Mouse (Mus musculus): ENCODE measurements around the gene Rtel1. TPM values are rescaled to one million over a fixed set of nuclear protein-coding genes. Genes with fewer than 3 reads are reported as not detected.

Gene Rtel1
- polyA plus RNA-seq, 1 experiment from 2014 or later = 10.4 TPM

GRCm38 (mm10) chr2:181390136-181390870 lies 70.8 kb downstream of the Rtel1 start:
- Histone ChIP-seq H3K9me3 (ENCODE audit: low read length) (no peaks in the 10 kb centered on the region), H3K4me3 (ENCODE audit: low read depth, low read length) (no peak overlapping the region), H3K9ac (replicated peaks; ENCODE audit: low read depth) (no peak overlapping the region), H3K27me3 (replicated peaks; ENCODE audit: insufficient read depth, low read length) (no peaks in the 10 kb centered on the region), H3K4me1 (ENCODE audit: insufficient read depth, low read depth, low read length) (no peaks in the 10 kb centered on the region; the same call in 1 of the 2 replicates), H3K27ac (ENCODE audit: low read length) (no peak overlapping the region), H3K36me3 (ENCODE audit: insufficient read depth, low read length) (no peaks in the 10 kb centered on the region; the same call in 1 of the 2 replicates), H3K4me2 (replicated peaks; ENCODE audit: low read depth, low read length) (no peak overlapping the region)
- no peak for TF ChIP-seq CTCF (IDR thresholded peaks at IDR 0.05)
- no peak for TF ChIP-seq EP300 (IDR thresholded peaks at IDR 0.05)
- ATAC-seq (no peak), DNase-seq (ENCODE audit: low spot score) (no peak)
- WGBS = 82% methylated on average over 4 of the region's 4 CpGs

- 94% methylated on average over 15 of the region's 15 CpGs for WGBS
- DNase-seq (ENCODE audit: low spot score) (no peak), ATAC-seq (no peak)
- Histone ChIP-seq H3K27me3 (replicated peaks; ENCODE audit: insufficient read depth, low read length) (no peaks in the 10 kb centered on the region), H3K36me3 (ENCODE audit: insufficient read depth, low read length) (no peaks in the 10 kb centered on the region; the same call in 1 of the 2 replicates), H3K9me3 (ENCODE audit: low read length) (no peaks in the 10 kb centered on the region), H3K9ac (replicated peaks; ENCODE audit: low read depth) (no peak overlapping the region), H3K4me2 (replicated peaks; ENCODE audit: low read depth, low read length) (no peak overlapping the region), H3K4me1 (ENCODE audit: insufficient read depth, low read depth, low read length) (no peaks in the 10 kb centered on the region; the same call in 1 of the 2 replicates), H3K27ac (ENCODE audit: low read length) (no peak overlapping the region), H3K4me3 (ENCODE audit: low read depth, low read length) (no peak overlapping the region)
- no peak for TF ChIP-seq CTCF (IDR thresholded peaks at IDR 0.05)
- TF ChIP-seq EP300 (IDR thresholded peaks at IDR 0.05) = no peak
Observed at GRCm38 (mm10) chr2:181391022-181391421, 71.5 kb downstream of the Rtel1 start.

- Histone ChIP-seq H3K9ac (replicated peaks; ENCODE audit: low read depth) (no peak overlapping the region), H3K27me3 (replicated peaks; ENCODE audit: insufficient read depth, low read length) (no peaks in the 10 kb centered on the region), H3K9me3 (ENCODE audit: low read length) (no peaks in the 10 kb centered on the region), H3K4me2 (replicated peaks; ENCODE audit: low read depth, low read length) (no peak overlapping the region), H3K4me1 (ENCODE audit: insufficient read depth, low read depth, low read length) (no peaks in the 10 kb centered on the region), H3K4me3 (ENCODE audit: low read depth, low read length) (no peak overlapping the region), H3K27ac (ENCODE audit: low read length) (no peak overlapping the region), H3K36me3 (ENCODE audit: insufficient read depth, low read length) (no peaks in the 10 kb centered on the region; the same call in 1 of the 2 replicates)
- WGBS = 69% methylated on average over 2 of the region's 2 CpGs
- TF ChIP-seq EP300 (IDR thresholded peaks at IDR 0.05) (no peak), CTCF (IDR thresholded peaks at IDR 0.05) (no peak)
- DNase-seq (ENCODE audit: low spot score) (no peak), ATAC-seq (no peak)
Observed at GRCm38 (mm10) chr2:181391541-181391940, 72.0 kb downstream of the Rtel1 start.

- Histone ChIP-seq H3K27ac (ENCODE audit: low read length) (no peak overlapping the region), H3K4me1 (ENCODE audit: insufficient read depth, low read depth, low read length) (no peaks in the 10 kb centered on the region), H3K4me3 (ENCODE audit: low read depth, low read length) (no peak overlapping the region), H3K36me3 (ENCODE audit: insufficient read depth, low read length) (no peaks in the 10 kb centered on the region; the same call in 1 of the 2 replicates), H3K9ac (replicated peaks; ENCODE audit: low read depth) (no peak overlapping the region), H3K4me2 (replicated peaks; ENCODE audit: low read depth, low read length) (no peak overlapping the region), H3K27me3 (replicated peaks; ENCODE audit: insufficient read depth, low read length) (no peaks in the 10 kb centered on the region), H3K9me3 (ENCODE audit: low read length) (no peaks in the 10 kb centered on the region)
- no peak for TF ChIP-seq EP300 (IDR thresholded peaks at IDR 0.05)
- TF ChIP-seq CTCF (IDR thresholded peaks at IDR 0.05) = peak; percentile 93
- peak; percentile 83 for ATAC-seq
- DNase-seq (ENCODE audit: low spot score) = peak; percentile 91
- 28% methylated on average over 4 of the region's 4 CpGs for WGBS
Observed at GRCm38 (mm10) chr2:181392600-181393213, 73.2 kb downstream of the Rtel1 start.

- WGBS = 88% methylated on average over 3 of the region's 3 CpGs
- Histone ChIP-seq H3K4me1 (ENCODE audit: insufficient read depth, low read depth, low read length) (no peaks in the 10 kb centered on the region), H3K9ac (replicated peaks; ENCODE audit: low read depth) (no peak overlapping the region), H3K27me3 (replicated peaks; ENCODE audit: insufficient read depth, low read length) (no peaks in the 10 kb centered on the region), H3K27ac (ENCODE audit: low read length) (no peak overlapping the region), H3K9me3 (ENCODE audit: low read length) (no peaks in the 10 kb centered on the region), H3K4me3 (ENCODE audit: low read depth, low read length) (no peak overlapping the region), H3K4me2 (replicated peaks; ENCODE audit: low read depth, low read length) (no peak overlapping the region), H3K36me3 (ENCODE audit: insufficient read depth, low read length) (no peaks in the 10 kb centered on the region; the same call in 1 of the 2 replicates)
- TF ChIP-seq CTCF (IDR thresholded peaks at IDR 0.05) = no peak
- TF ChIP-seq EP300 (IDR thresholded peaks at IDR 0.05) = no peak
- no peak for ATAC-seq
- no peak for DNase-seq (ENCODE audit: low spot score)
Observed at GRCm38 (mm10) chr2:181394086-181394485, 74.5 kb downstream of the Rtel1 start.

GRCm38 (mm10) chr2:181397207-181397761 lies 77.7 kb downstream of the Rtel1 start:
- no peaks in the 10 kb centered on the region for H3K27me3 ChIP-seq (replicated peaks; ENCODE audit: insufficient read depth, low read length)
- no peak overlapping the region for H3K9ac ChIP-seq (replicated peaks; ENCODE audit: low read depth)
- no peaks in the 10 kb centered on the region; the same call in 1 of the 2 replicates for H3K36me3 ChIP-seq (ENCODE audit: insufficient read depth, low read length)
- H3K9me3 ChIP-seq (ENCODE audit: low read length) = no peaks in the 10 kb centered on the region
- TF ChIP-seq EP300 (IDR thresholded peaks at IDR 0.05) (no peak), CTCF (IDR thresholded peaks at IDR 0.05) (no peak)
- peak; percentile 17 for DNase-seq (ENCODE audit: low spot score)
- no peaks in the 10 kb centered on the region for H3K4me1 ChIP-seq (ENCODE audit: insufficient read depth, low read depth, low read length)
- ATAC-seq = no peak
- no peak overlapping the region for H3K27ac ChIP-seq (ENCODE audit: low read length)
- no peak overlapping the region for H3K4me3 ChIP-seq (ENCODE audit: low read depth, low read length)
- WGBS = 51% methylated on average over 5 of the region's 5 CpGs
- no peak overlapping the region for H3K4me2 ChIP-seq (replicated peaks; ENCODE audit: low read depth, low read length)
